Mouse (Mus musculus) bone marrow, adult 2 months (tissue): ENCODE measurements around the gene Ppp3ca.

Experiments used
- CTCF ChIP-seq: fragments of 200-500 bp; IDR thresholded peaks from 2 replicates; pipeline ENCODE4 v1.5.1; 2011; ENCODE audit warnings: low read length, control low read depth; ENCODE audit not compliant: control insufficient read depth, insufficient read depth
- POLR2A ChIP-seq: fragments of 200-500 bp; IDR thresholded peaks from 2 replicates; pipeline ENCODE4 v1.6.1; 2011; ENCODE audit warnings: low read depth, mild to moderate bottlenecking, control low read depth, low read length, borderline replicate concordance; ENCODE audit not compliant: control insufficient read depth

DNA sequence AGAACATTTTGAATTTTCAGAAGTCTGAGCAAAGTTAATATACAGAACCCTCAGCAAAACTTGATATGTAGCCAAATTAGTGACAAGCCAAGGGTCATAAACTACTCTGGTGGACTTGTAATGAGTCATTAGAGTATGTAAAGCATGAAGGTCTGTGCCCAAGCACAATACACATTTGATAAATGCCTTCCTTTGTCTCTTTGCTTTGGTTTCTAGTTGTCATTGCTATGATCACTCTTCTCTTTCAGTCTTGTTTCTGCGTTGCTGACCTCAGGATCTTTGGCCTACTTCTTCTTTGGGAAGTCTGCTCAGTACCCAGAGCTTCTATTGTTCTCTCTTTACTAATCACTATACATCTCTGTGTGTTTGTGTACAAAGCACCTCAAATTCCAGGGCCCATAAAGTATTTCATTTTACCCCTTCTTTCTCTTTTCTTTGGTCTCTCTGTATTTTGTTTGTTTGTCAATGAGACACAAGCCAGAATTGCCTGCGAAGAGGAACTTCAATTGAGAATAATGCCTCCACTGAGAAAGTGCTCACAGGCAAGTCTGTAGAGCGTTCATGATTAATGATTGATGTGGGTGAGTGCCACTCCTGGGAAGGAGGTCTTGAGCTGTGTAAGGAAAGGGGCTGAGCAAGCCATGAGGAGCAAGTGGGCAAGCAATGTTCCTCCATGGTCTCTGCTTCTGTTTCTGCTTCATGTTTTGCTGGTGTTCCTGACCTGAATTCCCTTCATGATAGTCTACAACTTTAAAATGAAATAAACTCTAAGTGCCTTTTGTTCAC, 316.4 kb downstream of the Ppp3ca start:
- no peak for TF ChIP-seq POLR2A
- TF ChIP-seq CTCF: no peak
